13 mouse cellular contexts compared by ENCODE assay signal in genomic region chr1:119868395-119869161, GRCm38 (mm10). TPM values are rescaled to one million over a fixed set of nuclear protein-coding genes. Genes with fewer than 3 reads are reported as not detected.
DNase-seq lines count a peak whose midpoint lies in the region; ATAC-seq lines count a peak whose summit lies in the region.
"Had no signal": no experiment of that assay in that cellular context is flagged by ENCODE, and none has a peak within 500 bp of the region (broad histone marks: within the 10 kb centered on the region; RNA-seq: fewer than 3 reads in every experiment).

No protein-coding gene starts in this region.

- H3K27ac ChIP-seq in heart, embryonic 14.5 days (replicated peaks in 1 of 2; ENCODE audit: control insufficient read depth in 1 of 2, insufficient read depth in 1 of 2, low read depth in 2 of 2, low read length in 2 of 2), result no peak overlapping the region
- H3K27ac ChIP-seq in hindbrain, embryonic 11.5 days (ENCODE audit: low read depth, low read length), result 0 out of 2 replicates have a peak overlapping the region, but pooled peaks have one; percentile 17
- H3K27ac ChIP-seq in neural tube, embryonic 11.5 days (ENCODE audit: low read depth, low read length), result no peak overlapping the region
- H3K27ac ChIP-seq: macrophage had no signal

- H3K36me3 ChIP-seq in heart, embryonic 14.5 days (ENCODE audit: control insufficient read depth, insufficient read depth, low read length), result no peaks in the 10 kb centered on the region
- H3K36me3 ChIP-seq in hindbrain, embryonic 11.5 days (ENCODE audit: control insufficient read depth, insufficient read depth, low read length), result no peaks in the 10 kb centered on the region
- no peaks in the 10 kb centered on the region for H3K36me3 ChIP-seq in neural tube, embryonic 11.5 days (ENCODE audit: control insufficient read depth, insufficient read depth, low read length)

- no peaks in the 10 kb centered on the region for H3K9me3 ChIP-seq in heart, embryonic 14.5 days (ENCODE audit: control insufficient read depth, low read length)
- no peaks in the 10 kb centered on the region for H3K9me3 ChIP-seq in hindbrain, embryonic 11.5 days (ENCODE audit: control insufficient read depth, low read length)
- no peaks in the 10 kb centered on the region for H3K9me3 ChIP-seq in neural tube, embryonic 11.5 days (ENCODE audit: control insufficient read depth, low read length)

- H3K4me3 ChIP-seq in heart, embryonic 14.5 days (ENCODE audit: control insufficient read depth in 1 of 2, insufficient read depth in 1 of 2, low read depth in 1 of 2, low read length in 2 of 2), result no peak overlapping the region
- H3K4me3 ChIP-seq in hindbrain, embryonic 11.5 days (ENCODE audit: low read depth, low read length), result no peak overlapping the region
- no peak overlapping the region for H3K4me3 ChIP-seq in neural tube, embryonic 11.5 days (ENCODE audit: low read depth, low read length)

- H3K27me3 ChIP-seq in heart, embryonic 14.5 days (ENCODE audit: control insufficient read depth, insufficient read depth, low read length), result no peaks in the 10 kb centered on the region
- no peaks in the 10 kb centered on the region for H3K27me3 ChIP-seq in hindbrain, embryonic 11.5 days (ENCODE audit: control insufficient read depth, insufficient read depth, low read length)
- H3K27me3 ChIP-seq in neural tube, embryonic 11.5 days (ENCODE audit: control insufficient read depth, insufficient read depth, low read length), result no peaks in the 10 kb centered on the region

- H3K9ac ChIP-seq in heart, embryonic 14.5 days (ENCODE audit: low read length), result no peak overlapping the region
- no peak overlapping the region for H3K9ac ChIP-seq in hindbrain, embryonic 11.5 days (ENCODE audit: low read depth, low read length)
- H3K9ac ChIP-seq in neural tube, embryonic 11.5 days (ENCODE audit: low read length), result no peak overlapping the region

- WGBS in heart, embryonic 14.5 days, result 65% methylated on average over 13 of the region's 13 CpGs
- 38% methylated on average over 13 of the region's 13 CpGs for WGBS in hindbrain, embryonic 11.5 days
- WGBS in neural tube, embryonic 11.5 days, result 48% methylated on average over 13 of the region's 13 CpGs

- no peak overlapping the region for H3K4me2 ChIP-seq in heart, embryonic 14.5 days (ENCODE audit: low read length)
- H3K4me2 ChIP-seq in hindbrain, embryonic 11.5 days (replicated peaks; ENCODE audit: low read depth, low read length), result 0 out of 2 replicates have a peak overlapping the region, but pooled peaks have one; percentile 6
- H3K4me2 ChIP-seq in neural tube, embryonic 11.5 days (ENCODE audit: low read depth), result no peak overlapping the region

- H3K4me1 ChIP-seq in heart, embryonic 14.5 days (ENCODE audit: control insufficient read depth in 2 of 2, insufficient read depth in 2 of 2, low read length in 2 of 2), result no peaks in the 10 kb centered on the region
- H3K4me1 ChIP-seq in hindbrain, embryonic 11.5 days (replicated peaks; ENCODE audit: control insufficient read depth, insufficient read depth, low read length), result no peaks in the 10 kb centered on the region
- H3K4me1 ChIP-seq in neural tube, embryonic 11.5 days (ENCODE audit: control insufficient read depth, insufficient read depth, low read length), result peaks cover 3% of the 10 kb centered on the region; the same call in 1 of the 2 replicates

- peak; percentile 17; the same call in 1 of the 2 replicates for ATAC-seq in heart, embryonic 14.5 days (ENCODE audit: insufficient number of reproducible peaks, insufficient read depth, low FRiP score, low read depth)
- ATAC-seq in hindbrain, embryonic 11.5 days (ENCODE audit: low FRiP score), result peak; percentile 79
- peak; percentile 81 for ATAC-seq in neural tube, embryonic 11.5 days (ENCODE audit: insufficient read depth, low FRiP score, low TSS enrichment)

- DNase-seq in heart, postnatal 4 days, result no peak
- peak; percentile 96 for DNase-seq in R1 (ENCODE audit: low read depth, low spot score)
- peak; percentile 41 for DNase-seq in hindbrain, embryonic 11.5 days (ENCODE audit: low spot score)
- DNase-seq in neural tube, embryonic 11.5 days (ENCODE audit: low spot score), result peak; percentile 28
- no peak for DNase-seq in retina, postnatal 1 day
- DNase-seq in cerebellum, postnatal 25 days, result no peak
- DNase-seq in kidney, adult 8-10 months, result no peak
- DNase-seq: adrenal gland, postnatal 36 days; cerebellum, adult 11-12 months; gastrocnemius, postnatal 36 days; thymus, adult 2 months had no signal

RNA-seq across cellular contexts. Expression of gene Ptpn4, which starts 31.2 kb away (rescaled TPM):
- polyA plus RNA-seq in heart, embryonic 14.5 days (2014; fragmentation: Nextera tagmentation; extraction: Ambion mirVana), result 6.6 and 7.5 TPM in 2 replicates
- total RNA-seq in heart, postnatal 4 days (2021), result 10 to 100 TPM; 25.3 to 26.9 TPM
- polyA plus RNA-seq in hindbrain, embryonic 11.5 days (2014; fragmentation: Nextera tagmentation; extraction: Ambion mirVana), result 16.4 and 18.9 TPM in 2 replicates
- polyA plus RNA-seq in neural tube, embryonic 11.5 days (2014; fragmentation: Nextera tagmentation; extraction: Ambion mirVana), result 13.0 and 14.9 TPM in 2 replicates

RNA-seq across cellular contexts. Expression of gene Tmem177, which starts 44.4 kb away (rescaled TPM):
- 6.9 and 7.0 TPM in 2 replicates for polyA plus RNA-seq in heart, embryonic 14.5 days (2014; fragmentation: Nextera tagmentation; extraction: Ambion mirVana)
- 1 to 10 TPM; 7.3 to 8.3 TPM for total RNA-seq in heart, postnatal 4 days (2021)
- 8.7 and 9.2 TPM in 2 replicates for polyA plus RNA-seq in hindbrain, embryonic 11.5 days (2014; fragmentation: Nextera tagmentation; extraction: Ambion mirVana)
- 9.8 and 9.9 TPM in 2 replicates for polyA plus RNA-seq in neural tube, embryonic 11.5 days (2014; fragmentation: Nextera tagmentation; extraction: Ambion mirVana)

Comparison
In these comparisons a context has a peak if more than half of its experiments do, and no peak if none do; other contexts are left out.
1. ATAC-seq: peak in every context shown above with its lines; median percentile 81 in neural tube, embryonic 11.5 days; 79 in hindbrain, embryonic 11.5 days; 17 in heart, embryonic 14.5 days.
2. DNase-seq: peak in R1 (single experiment), hindbrain, embryonic 11.5 days (single experiment) and neural tube, embryonic 11.5 days (single experiment); none in heart, postnatal 4 days (single experiment), retina, postnatal 1 day (single experiment), cerebellum, postnatal 25 days (0 of 2) and kidney, adult 8-10 months (0 of 2).